Mouse (Mus musculus) forebrain, embryonic 13.5 days (tissue): ENCODE measurements around the gene Cnih3. TPM values are rescaled to one million over a fixed set of nuclear protein-coding genes. Genes with fewer than 3 reads are reported as not detected.

Source experiments
- ATAC-seq: fragments of 200-750 bp; cut with Nextera tagmentation; 2 replicates; pipeline ENCODE4 v1.8.0; 2017
- H3K27ac ChIP-seq: fragments of 300-500 bp; sonication (generic); 2 replicates; pipeline ENCODE4 v1.5.1; 2015; ENCODE audit warnings: inconsistent platforms, mild to moderate bottlenecking, moderate library complexity
- H3K27me3 ChIP-seq: fragments of 300-500 bp; sonication (generic); 2 replicates; pipeline ENCODE4 v1.6.1; 2015; ENCODE audit warnings: mild to moderate bottlenecking, inconsistent platforms
- H3K36me3 ChIP-seq: fragments of 300-500 bp; sonication (generic); 2 replicates; pipeline ENCODE4 v1.6.1; 2015; ENCODE audit warnings: mild to moderate bottlenecking, inconsistent platforms; ENCODE audit not compliant: poor library complexity, severe bottlenecking
- H3K4me1 ChIP-seq: fragments of 300-500 bp; sonication (generic); 2 replicates; pipeline ENCODE4 v1.6.1; 2015; ENCODE audit warnings: inconsistent platforms
- H3K4me2 ChIP-seq: fragments of 300-500 bp; sonication (generic); 2 replicates; pipeline ENCODE4 v1.6.1; 2015; ENCODE audit warnings: inconsistent platforms, mild to moderate bottlenecking, moderate library complexity
- H3K4me3 ChIP-seq: fragments of 300-500 bp; sonication (generic); 2 replicates; pipeline ENCODE4 v1.5.1; 2015; ENCODE audit warnings: mild to moderate bottlenecking, inconsistent platforms
- H3K9ac ChIP-seq: fragments of 300-500 bp; sonication (generic); 2 replicates; pipeline ENCODE4 v1.6.1; 2015; ENCODE audit warnings: mild to moderate bottlenecking, inconsistent platforms
- H3K9me3 ChIP-seq: fragments of 300-500 bp; sonication (generic); replicated peaks from 2 replicates; pipeline ENCODE4 v1.6.1; 2016; ENCODE audit warnings: inconsistent platforms
- WGBS: fragments of 180-500 bp; shearing (Covaris S2); methylation state at CpG from one replicate; pipeline ENCODE4 v1.1.7; 2015; 5-methylcytosine and 5-hydroxymethylcytosine counted together
- polyA plus RNA-seq: library from polyadenylated mRNA; unstranded; fragments of >200 nt; fragmentation: Nextera tagmentation; extraction: Ambion mirVana; gene quantifications from 2 replicates; pipeline ENCODE4 v1.2.1, GENCODE M21; 2015

The Cnih3 gene
- 9.2 and 9.8 TPM in 2 replicates for polyA plus RNA-seq

GRCm38 (mm10) chr1:181352367-181353199 is at the start of gene Cnih3:
TSS of gene Cnih3 (plus strand) at chr1:181352628.
- Histone ChIP-seq H3K4me1 (peaks cover 25% of the 10 kb centered on the region), H3K4me3 (peak within 1 kb of the TSS; percentile 58), H3K27me3 (peaks cover 39% of the 10 kb centered on the region), H3K9me3 (no peaks in the 10 kb centered on the region), H3K4me2 (peak within 1 kb of the TSS; percentile 99), H3K9ac (peak within 1 kb of the TSS; percentile 73), H3K27ac (no peak within 1 kb of the TSS), H3K36me3 (no peaks in the 10 kb centered on the region)
- WGBS: under 1% methylated on average over 60 of the region's 78 CpGs
- ATAC-seq: peak; percentile 91

GRCm38 (mm10) chr1:181307981-181308380 is 44.4 kb upstream of the Cnih3 start:
- Histone ChIP-seq H3K4me1 (no peaks in the 10 kb centered on the region), H3K36me3 (no peaks in the 10 kb centered on the region), H3K4me3 (no peak overlapping the region), H3K9me3 (no peaks in the 10 kb centered on the region), H3K4me2 (no peak overlapping the region), H3K27me3 (no peaks in the 10 kb centered on the region), H3K9ac (no peak overlapping the region), H3K27ac (no peak overlapping the region)
- no peak for ATAC-seq
- 66% methylated on average over 3 of the region's 3 CpGs for WGBS

DNA sequence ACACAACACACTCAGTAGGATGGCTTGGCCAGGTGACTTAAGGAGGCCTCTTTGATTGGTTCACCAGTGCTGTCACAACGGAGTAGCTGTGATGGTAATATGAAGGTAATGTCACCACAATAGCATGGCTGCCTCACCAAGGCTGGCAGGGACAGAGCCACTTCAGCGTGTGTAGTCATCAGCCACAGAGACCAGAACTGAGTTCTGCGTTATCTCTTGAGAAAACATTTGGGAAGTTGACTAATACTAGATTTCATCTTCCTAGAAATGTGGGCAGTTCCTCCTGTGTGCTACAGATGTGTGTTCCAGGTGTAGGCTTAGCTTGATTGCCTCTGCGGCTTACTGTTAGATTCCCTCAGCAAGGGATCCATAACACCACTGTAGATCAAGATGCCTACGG is 41.7 kb upstream of the Cnih3 start:
- H3K9ac ChIP-seq: no peak overlapping the region
- no peaks in the 10 kb centered on the region for H3K9me3 ChIP-seq
- H3K4me3 ChIP-seq: no peak overlapping the region
- no peaks in the 10 kb centered on the region for H3K4me1 ChIP-seq
- H3K4me2 ChIP-seq: no peak overlapping the region
- H3K27me3 ChIP-seq: no peaks in the 10 kb centered on the region
- H3K36me3 ChIP-seq: no peaks in the 10 kb centered on the region
- WGBS: 93% methylated on average over 5 of the region's 5 CpGs
- H3K27ac ChIP-seq: no peak overlapping the region
- no peak for ATAC-seq

DNA sequence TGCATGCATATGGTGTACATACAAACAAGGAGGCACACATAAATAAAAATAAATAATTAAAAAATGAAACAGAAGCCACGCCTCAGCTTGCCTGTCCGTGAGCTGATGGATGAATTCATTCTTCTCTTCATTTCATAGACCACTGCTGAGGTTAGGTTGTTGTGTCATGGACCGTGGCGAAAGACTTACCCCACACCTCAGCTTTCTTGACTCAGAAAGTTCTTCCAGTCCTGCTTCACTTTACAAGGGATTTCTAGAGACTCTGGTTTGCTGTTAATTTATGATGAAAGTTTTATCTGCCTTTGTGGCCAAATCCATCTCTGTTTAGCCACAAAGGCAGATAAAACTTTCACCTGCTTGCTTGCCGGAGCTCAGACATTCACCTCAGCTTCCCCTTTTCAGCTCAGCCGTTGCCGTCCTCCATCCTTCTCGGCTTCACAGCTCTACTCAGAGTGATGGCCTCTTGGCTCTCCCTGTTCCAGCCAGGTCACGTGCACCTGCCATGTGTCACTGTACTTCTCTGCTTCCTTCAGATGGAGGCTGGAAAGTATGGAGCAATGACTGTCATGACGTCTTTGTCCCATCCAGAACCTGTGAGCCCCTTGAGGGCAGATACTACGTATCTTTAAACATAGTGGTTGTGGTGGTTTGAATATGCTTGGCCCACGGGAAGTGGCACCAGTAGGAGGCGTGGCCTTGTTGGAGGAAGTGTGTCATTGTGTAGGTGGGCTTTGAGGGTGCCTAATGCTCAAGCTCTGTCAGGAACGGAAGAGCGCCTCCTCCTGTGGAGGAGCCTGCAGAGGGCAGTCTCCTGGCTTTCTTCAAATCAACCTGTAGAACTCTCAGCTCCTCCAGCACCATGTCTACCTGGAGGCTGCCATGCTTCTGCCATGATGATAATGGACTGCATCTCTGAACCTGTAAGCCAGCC is 40.0 kb upstream of the Cnih3 start:
- no peak overlapping the region for H3K4me3 ChIP-seq
- no peaks in the 10 kb centered on the region for H3K36me3 ChIP-seq
- no peak overlapping the region for H3K27ac ChIP-seq
- H3K4me1 ChIP-seq: no peaks in the 10 kb centered on the region
- no peak for ATAC-seq
- 94% methylated on average over 15 of the region's 15 CpGs for WGBS
- no peak overlapping the region for H3K9ac ChIP-seq
- H3K9me3 ChIP-seq: no peaks in the 10 kb centered on the region
- H3K4me2 ChIP-seq: no peak overlapping the region
- no peaks in the 10 kb centered on the region for H3K27me3 ChIP-seq

GRCm38 (mm10) chr1:181313046-181313415 is 39.4 kb upstream of the Cnih3 start:
- no peak overlapping the region for H3K4me3 ChIP-seq
- H3K9me3 ChIP-seq: no peaks in the 10 kb centered on the region
- H3K27me3 ChIP-seq: no peaks in the 10 kb centered on the region
- 88% methylated on average over 8 of the region's 8 CpGs for WGBS
- H3K4me2 ChIP-seq: no peak overlapping the region
- ATAC-seq: no peak
- H3K4me1 ChIP-seq: no peaks in the 10 kb centered on the region
- H3K36me3 ChIP-seq: no peaks in the 10 kb centered on the region
- H3K27ac ChIP-seq: no peak overlapping the region
- H3K9ac ChIP-seq: no peak overlapping the region

GRCm38 (mm10) chr1:181314301-181314700 is 38.1 kb upstream of the Cnih3 start:
- no peak overlapping the region for H3K9ac ChIP-seq
- no peak overlapping the region for H3K4me3 ChIP-seq
- no peaks in the 10 kb centered on the region for H3K9me3 ChIP-seq
- WGBS: 91% methylated on average over 10 of the region's 10 CpGs
- no peaks in the 10 kb centered on the region for H3K36me3 ChIP-seq
- H3K27me3 ChIP-seq: no peaks in the 10 kb centered on the region
- ATAC-seq: no peak
- H3K4me2 ChIP-seq: no peak overlapping the region
- H3K27ac ChIP-seq: no peak overlapping the region
- no peaks in the 10 kb centered on the region for H3K4me1 ChIP-seq

- Histone ChIP-seq H3K9me3 (no peaks in the 10 kb centered on the region), H3K9ac (no peak overlapping the region), H3K4me1 (no peaks in the 10 kb centered on the region), H3K4me3 (no peak overlapping the region), H3K27ac (no peak overlapping the region), H3K36me3 (no peaks in the 10 kb centered on the region), H3K4me2 (no peak overlapping the region), H3K27me3 (no peaks in the 10 kb centered on the region)
- WGBS: 83% methylated on average over 3 of the region's 3 CpGs
- ATAC-seq: no peak
These were observed 37.1 kb upstream of the Cnih3 start for GRCm38 (mm10) chr1:181315350-181315749.

DNA sequence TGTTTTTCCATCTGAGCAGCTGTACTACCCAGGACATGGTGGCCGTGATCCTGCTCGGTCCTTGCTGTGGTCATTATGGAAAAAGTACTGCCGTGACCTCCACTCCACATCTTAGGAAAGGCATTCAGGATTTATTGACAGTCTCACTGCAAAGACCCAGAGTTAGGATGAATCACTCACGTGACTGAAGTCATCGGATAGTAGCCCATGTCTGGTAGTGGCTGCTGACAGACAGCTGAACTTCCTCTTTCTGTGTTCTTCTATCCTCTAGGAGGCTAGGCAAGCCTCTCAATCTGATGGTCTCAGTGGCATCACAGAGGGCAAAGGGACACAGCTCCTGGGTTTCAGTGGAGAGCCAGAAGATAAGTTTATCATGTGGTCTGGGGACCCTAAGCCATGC is 35.9 kb upstream of the Cnih3 start:
- 91% methylated on average over 5 of the region's 5 CpGs for WGBS
- no peak overlapping the region for H3K4me2 ChIP-seq
- no peak for ATAC-seq
- H3K27me3 ChIP-seq: no peaks in the 10 kb centered on the region
- no peak overlapping the region for H3K27ac ChIP-seq
- H3K9ac ChIP-seq: no peak overlapping the region
- H3K4me1 ChIP-seq: no peaks in the 10 kb centered on the region
- no peaks in the 10 kb centered on the region for H3K36me3 ChIP-seq
- H3K9me3 ChIP-seq: peaks cover 3% of the 10 kb centered on the region
- H3K4me3 ChIP-seq: no peak overlapping the region

DNA sequence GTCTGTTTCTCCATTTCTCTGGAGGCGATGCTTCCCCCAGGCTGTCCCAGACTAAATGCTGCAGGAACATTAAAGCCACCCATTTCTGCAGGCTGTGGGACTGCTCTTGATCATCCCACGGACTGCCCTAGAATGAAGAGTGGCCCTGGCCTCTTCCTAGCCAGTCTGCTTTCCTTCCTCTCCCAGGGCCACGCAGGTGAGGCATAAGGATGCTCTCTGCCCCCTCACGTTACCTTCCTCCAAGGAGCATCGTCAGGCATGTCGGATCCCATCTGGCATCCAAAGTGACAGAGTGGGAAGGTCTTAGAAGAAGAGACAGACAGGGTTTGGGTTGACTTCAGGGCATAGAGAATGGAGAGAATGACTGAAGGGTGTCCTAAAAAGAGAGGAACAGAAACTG is 33.0 kb upstream of the Cnih3 start:
- H3K4me3 ChIP-seq: no peak overlapping the region
- H3K9me3 ChIP-seq: peaks cover 6% of the 10 kb centered on the region
- no peaks in the 10 kb centered on the region for H3K27me3 ChIP-seq
- no peak for ATAC-seq
- no peaks in the 10 kb centered on the region for H3K36me3 ChIP-seq
- H3K9ac ChIP-seq: no peak overlapping the region
- 86% methylated on average over 6 of the region's 6 CpGs for WGBS
- H3K27ac ChIP-seq: no peak overlapping the region
- H3K4me2 ChIP-seq: no peak overlapping the region
- H3K4me1 ChIP-seq: no peaks in the 10 kb centered on the region

DNA sequence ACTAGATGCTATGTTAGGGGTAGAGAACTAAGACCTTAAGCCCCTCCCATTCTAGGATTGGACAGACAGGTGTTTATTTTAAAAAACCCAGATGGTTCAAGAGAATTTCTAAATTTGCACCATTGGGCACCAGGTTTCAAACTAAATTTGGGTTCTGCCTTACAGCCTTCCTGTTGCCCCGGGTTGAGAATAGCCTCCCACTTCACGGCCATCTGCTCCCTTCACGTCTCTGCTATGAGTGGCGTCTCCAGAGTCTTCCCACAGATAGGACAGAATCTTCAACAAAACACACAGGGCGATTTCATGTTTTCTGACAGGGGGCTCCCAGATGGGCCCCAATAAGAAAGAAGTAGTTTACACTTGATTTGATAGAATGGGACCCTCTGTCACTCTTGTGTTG is 31.3 kb upstream of the Cnih3 start:
- Histone ChIP-seq H3K27me3 (no peaks in the 10 kb centered on the region), H3K4me2 (no peak overlapping the region), H3K36me3 (no peaks in the 10 kb centered on the region), H3K4me3 (no peak overlapping the region), H3K9ac (no peak overlapping the region), H3K9me3 (peaks cover 6% of the 10 kb centered on the region), H3K27ac (no peak overlapping the region), H3K4me1 (peaks cover 10% of the 10 kb centered on the region)
- 98% methylated on average over 5 of the region's 5 CpGs for WGBS
- no peak for ATAC-seq

- no peak overlapping the region for H3K4me3 ChIP-seq
- peaks cover 6% of the 10 kb centered on the region for H3K9me3 ChIP-seq
- H3K4me1 ChIP-seq: peaks cover 10% of the 10 kb centered on the region
- no peak for ATAC-seq
- H3K27me3 ChIP-seq: no peaks in the 10 kb centered on the region
- H3K9ac ChIP-seq: no peak overlapping the region
- no peak overlapping the region for H3K27ac ChIP-seq
- no peaks in the 10 kb centered on the region for H3K36me3 ChIP-seq
- 88% methylated on average over 3 of the region's 3 CpGs for WGBS
- no peak overlapping the region for H3K4me2 ChIP-seq
These were observed 29.3 kb upstream of the Cnih3 start for GRCm38 (mm10) chr1:181323134-181323533.

- no peaks in the 10 kb centered on the region for H3K36me3 ChIP-seq
- no peak overlapping the region for H3K9ac ChIP-seq
- 95% methylated on average over 5 of the region's 5 CpGs for WGBS
- no peaks in the 10 kb centered on the region for H3K27me3 ChIP-seq
- no peak overlapping the region for H3K4me3 ChIP-seq
- H3K27ac ChIP-seq: no peak overlapping the region
- peaks cover 10% of the 10 kb centered on the region for H3K4me1 ChIP-seq
- no peak overlapping the region for H3K4me2 ChIP-seq
- H3K9me3 ChIP-seq: no peaks in the 10 kb centered on the region
- no peak for ATAC-seq
These were observed 25.3 kb upstream of the Cnih3 start for GRCm38 (mm10) chr1:181327137-181327536.
